Mouse (Mus musculus) midbrain, embryonic 14.5 days (tissue): ENCODE results near the gene Cycs. TPM values are rescaled to one million over a fixed set of nuclear protein-coding genes. Genes with fewer than 3 reads are reported as not detected.

Source experiments
- ATAC-seq: fragments of 200-750 bp; cut with Nextera tagmentation; 2 replicates; pipeline ENCODE4 v1.8.0; 2017; ENCODE audit warnings: moderate number of reproducible peaks, moderate library complexity; ENCODE audit not compliant: low FRiP score, low TSS enrichment
- DNase-seq: peaks from one replicate; pipeline ENCODE4 v3.0.0-alpha.2; 2015
- H3K27ac ChIP-seq: fragments of 300-500 bp; sonication (generic); replicated peaks from 2 replicates; pipeline ENCODE4 v1.5.1; 2014; ENCODE audit warnings: mild to moderate bottlenecking, low read depth, low read length, moderate library complexity
- H3K27me3 ChIP-seq: fragments of 300-500 bp; sonication (generic); 2 replicates; pipeline ENCODE4 v1.6.1; 2014; ENCODE audit warnings: low read length, control low read depth, mixed read lengths; ENCODE audit not compliant: control insufficient read depth, insufficient read depth
- H3K36me3 ChIP-seq: fragments of 300-500 bp; sonication (generic); 2 replicates; pipeline ENCODE4 v1.6.1; 2014; ENCODE audit warnings: low read length, control low read depth; ENCODE audit not compliant: control insufficient read depth, insufficient read depth
- H3K4me1 ChIP-seq: fragments of 300-500 bp; sonication (generic); 2 replicates; pipeline ENCODE4 v1.6.1; 2014; ENCODE audit warnings: mild to moderate bottlenecking, antibody characterized with exemption, low read length, control low read depth; ENCODE audit not compliant: control insufficient read depth, insufficient read depth
- H3K4me2 ChIP-seq: fragments of 300-500 bp; sonication (generic); 2 replicates; pipeline ENCODE4 v1.6.1; 2014; ENCODE audit warnings: mild to moderate bottlenecking, low read length, moderate library complexity
- H3K4me3 ChIP-seq: fragments of 300-500 bp; sonication (generic); replicated peaks from 2 replicates; pipeline ENCODE4 v1.5.1; 2014; ENCODE audit warnings: low read depth, low read length
- H3K9ac ChIP-seq: fragments of 300-500 bp; sonication (generic); replicated peaks from 2 replicates; pipeline ENCODE4 v1.6.1; 2014; ENCODE audit warnings: mild to moderate bottlenecking, low read length, moderate library complexity
- H3K9me3 ChIP-seq: fragments of 300-500 bp; sonication (generic); 2 replicates; pipeline ENCODE4 v1.6.1; 2016; ENCODE audit warnings: low read length, control low read depth, mixed read lengths; ENCODE audit not compliant: control insufficient read depth
- WGBS: fragments of 180-500 bp; shearing (Covaris S2); extraction: QIAGEN DNeasy Blood & Tissue Kit; methylation state at CpG from one replicate; pipeline ENCODE4 v1.1.7; 2014; 5-methylcytosine and 5-hydroxymethylcytosine counted together
- polyA plus RNA-seq: library from polyadenylated mRNA; unstranded; fragments of >200 nt; fragmentation: Nextera tagmentation; extraction: Ambion mirVana; gene quantifications from 2 replicates; pipeline ENCODE4 v1.2.1, GENCODE M21; 2014

The Cycs gene
- 70.5 and 77.8 TPM in 2 replicates for polyA plus RNA-seq

- Histone ChIP-seq H3K4me2 (peak within 1 kb of the TSS; percentile 83), H3K4me1 (peaks cover 8% of the 10 kb centered on the region), H3K27ac (peak within 1 kb of the TSS; percentile 89), H3K4me3 (peak within 1 kb of the TSS; percentile 55), H3K9me3 (no peaks in the 10 kb centered on the region), H3K27me3 (no peaks in the 10 kb centered on the region), H3K9ac (peak within 1 kb of the TSS; percentile 90), H3K36me3 (peaks cover 21% of the 10 kb centered on the region)
- peak; percentile 98 for ATAC-seq
- peak; percentile 100 for DNase-seq
- WGBS: under 1% methylated on average over 78 of the region's 78 CpGs
Measured at GRCm38 (mm10) chr6:50566141-50566996, at the start of gene Cycs. Gene Cycs (minus strand): TSS chr6:50566538.

GRCm38 (mm10) chr6:50601620-50602019 lies 35.3 kb upstream of the Cycs start:
- ATAC-seq (no peak), DNase-seq (peak; percentile 24)
- 33% methylated on average over 4 of the region's 4 CpGs for WGBS

GRCm38 (mm10) chr6:50598560-50598959 lies 32.2 kb upstream of the Cycs start:
- H3K9me3 ChIP-seq: no peaks in the 10 kb centered on the region
- H3K36me3 ChIP-seq: no peaks in the 10 kb centered on the region
- no peak overlapping the region for H3K4me3 ChIP-seq
- 67% methylated on average over 5 of the region's 5 CpGs for WGBS
- 0 out of 2 replicates have a peak, but pooled peaks cover 10% of the 10 kb centered on the region for H3K4me1 ChIP-seq
- DNase-seq (peak; percentile 25), ATAC-seq (no peak)
- no peak overlapping the region for H3K9ac ChIP-seq
- H3K27me3 ChIP-seq: no peaks in the 10 kb centered on the region
- no peak overlapping the region for H3K4me2 ChIP-seq
- no peak overlapping the region for H3K27ac ChIP-seq

More at GRCm38 (mm10) chr6:50601620-50602019, 35.3 kb upstream of the Cycs start:
- Histone ChIP-seq H3K36me3 (no peaks in the 10 kb centered on the region), H3K27ac (no peak overlapping the region), H3K9ac (no peak overlapping the region), H3K4me2 (no peak overlapping the region), H3K9me3 (no peaks in the 10 kb centered on the region), H3K4me1 (0 out of 2 replicates have a peak, but pooled peaks cover 6% of the 10 kb centered on the region), H3K27me3 (no peaks in the 10 kb centered on the region), H3K4me3 (no peak overlapping the region)

- Histone ChIP-seq H3K4me1 (0 out of 2 replicates have a peak, but pooled peaks cover 10% of the 10 kb centered on the region), H3K27me3 (no peaks in the 10 kb centered on the region), H3K9me3 (no peaks in the 10 kb centered on the region), H3K9ac (peak within 1 kb of the TSS; percentile 81), H3K36me3 (no peaks in the 10 kb centered on the region), H3K27ac (peak within 1 kb of the TSS; percentile 78), H3K4me2 (peak within 1 kb of the TSS; percentile 94), H3K4me3 (peak within 1 kb of the TSS; percentile 64)
- DNase-seq (peak; percentile 94), ATAC-seq (peak; percentile 92)
- 1% methylated on average over 62 of the region's 62 CpGs for WGBS
Measured at GRCm38 (mm10) chr6:50596301-50597211, 30.2 kb upstream of the Cycs start, which contains the start of gene 4921507P07Rik. Gene 4921507P07Rik (minus strand): TSS chr6:50596632.

- Histone ChIP-seq H3K27ac (no peak overlapping the region), H3K4me2 (no peak overlapping the region), H3K36me3 (no peaks in the 10 kb centered on the region), H3K27me3 (no peaks in the 10 kb centered on the region), H3K4me3 (no peak overlapping the region), H3K4me1 (0 out of 2 replicates have a peak, but pooled peaks cover 10% of the 10 kb centered on the region), H3K9ac (no peak overlapping the region), H3K9me3 (no peaks in the 10 kb centered on the region)
- 91% methylated on average over 2 of the region's 2 CpGs for WGBS
- DNase-seq: no peak
- ATAC-seq: no peak
Measured at GRCm38 (mm10) chr6:50594372-50594771, 28.0 kb upstream of the Cycs start.

GRCm38 (mm10) chr6:50593334-50593845 lies 27.1 kb upstream of the Cycs start:
- H3K27ac ChIP-seq: no peak overlapping the region
- WGBS: 68% methylated on average over 10 of the region's 10 CpGs
- no peak overlapping the region for H3K4me3 ChIP-seq
- 0 out of 2 replicates have a peak, but pooled peaks cover 10% of the 10 kb centered on the region for H3K4me1 ChIP-seq
- H3K4me2 ChIP-seq: no peak overlapping the region
- H3K9me3 ChIP-seq: no peaks in the 10 kb centered on the region
- H3K36me3 ChIP-seq: no peaks in the 10 kb centered on the region
- no peaks in the 10 kb centered on the region for H3K27me3 ChIP-seq
- no peak overlapping the region for H3K9ac ChIP-seq
- DNase-seq (no peak), ATAC-seq (no peak)

GRCm38 (mm10) chr6:50590234-50590633 lies 23.9 kb upstream of the Cycs start:
- WGBS: 83% methylated on average over 3 of the region's 3 CpGs

GRCm38 (mm10) chr6:50588251-50588650 lies 21.9 kb upstream of the Cycs start:
- no peak overlapping the region for H3K4me3 ChIP-seq
- no peaks in the 10 kb centered on the region for H3K36me3 ChIP-seq
- H3K9me3 ChIP-seq: no peaks in the 10 kb centered on the region
- H3K4me1 ChIP-seq: no peaks in the 10 kb centered on the region
- no peak for ATAC-seq
- H3K27ac ChIP-seq: no peak overlapping the region
- no peaks in the 10 kb centered on the region for H3K27me3 ChIP-seq
- DNase-seq: peak; percentile 93
- 98% methylated on average over 1 of the region's 1 CpGs for WGBS
- no peak overlapping the region for H3K4me2 ChIP-seq
- H3K9ac ChIP-seq: no peak overlapping the region

More at GRCm38 (mm10) chr6:50590234-50590633, 23.9 kb upstream of the Cycs start:
- no peaks in the 10 kb centered on the region for H3K4me1 ChIP-seq
- DNase-seq: no peak
- no peaks in the 10 kb centered on the region for H3K27me3 ChIP-seq
- H3K4me2 ChIP-seq: no peak overlapping the region
- no peak overlapping the region for H3K27ac ChIP-seq
- ATAC-seq: no peak
- H3K9me3 ChIP-seq: no peaks in the 10 kb centered on the region
- H3K36me3 ChIP-seq: no peaks in the 10 kb centered on the region
- H3K9ac ChIP-seq: no peak overlapping the region
- H3K4me3 ChIP-seq: no peak overlapping the region
